Mouse (Mus musculus) E14TG2a.4 (cell line): ENCODE measurements around the gene Ywhab.

Experiments
- CTCF ChIP-seq: conservative IDR thresholded peaks from 2 replicates; pipeline ENCODE4 v1.5.1; 2014; ENCODE audit warnings: low read length
- NANOG ChIP-seq: IDR thresholded peaks from 2 replicates; pipeline ENCODE4 v1.6.1; 2014; ENCODE audit warnings: borderline replicate concordance, low read length, mixed read lengths
- POU5F1 ChIP-seq: IDR thresholded peaks from 2 replicates; pipeline ENCODE4 v1.6.1; 2014; ENCODE audit warnings: low read length, borderline replicate concordance

DNA sequence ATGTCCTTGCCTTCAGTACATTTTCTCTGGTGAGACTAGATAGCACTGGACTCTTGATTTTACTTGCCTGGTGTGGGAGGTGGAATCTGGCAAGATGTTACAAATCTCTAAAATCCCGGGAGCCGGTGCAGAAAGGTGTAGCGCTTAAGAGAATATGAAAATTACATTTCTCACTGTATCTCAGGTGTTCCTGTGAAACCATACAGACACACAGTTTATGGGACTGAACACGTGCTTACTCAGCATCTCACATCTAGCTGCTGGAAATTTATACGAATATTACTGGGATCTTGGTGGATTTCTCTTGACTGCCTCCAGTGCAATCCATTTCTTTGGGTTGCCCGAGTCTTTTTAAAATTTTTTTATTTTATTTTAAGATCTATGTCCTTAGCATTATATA is 1.5 kb downstream of the Ywhab start:
- TF ChIP-seq CTCF (no peak), POU5F1 (no peak), NANOG (no peak)
